Mouse (Mus musculus): ENCODE data around the gene Slc7a7. TPM values are rescaled to one million over a fixed set of nuclear protein-coding genes. Genes with fewer than 3 reads are reported as not detected.
A peak's percentile ranks its signal among the peaks of the same experiment; 100 is the strongest.

The Slc7a7 gene
- total RNA-seq, 2 experiments from 2014 or later: 1.5 to 2.5 TPM

- intact Hi-C loops (cut with DNase I): no loop called here
- no peak for DNase-seq (ENCODE audit: low spot score in 2 of 2)
Measured at GRCm38 (mm10) chr14:54384396-54384795, 33.2 kb downstream of the Slc7a7 start.

- no peak for DNase-seq (ENCODE audit: low spot score in 2 of 2)
- intact Hi-C loops (cut with DNase I): no loop called here
Measured at GRCm38 (mm10) chr14:54383355-54383771, 34.2 kb downstream of the Slc7a7 start.

GRCm38 (mm10) chr14:54382641-54383040, 34.9 kb downstream of the Slc7a7 start:
- DNase-seq (ENCODE audit: low spot score in 2 of 2): peak in 1 of 2 experiments; percentile 26

GRCm38 (mm10) chr14:54381816-54382215, 35.8 kb downstream of the Slc7a7 start:
- intact Hi-C loops (cut with DNase I): no loop called here
- DNase-seq (ENCODE audit: low spot score in 2 of 2): no peak

More at GRCm38 (mm10) chr14:54382641-54383040, 34.9 kb downstream of the Slc7a7 start:
- intact Hi-C loops (cut with DNase I): no loop called here

- intact Hi-C loops (cut with DNase I): no loop called here
- no peak for DNase-seq (ENCODE audit: low spot score in 2 of 2)
Measured at GRCm38 (mm10) chr14:54380616-54381015, 37.0 kb downstream of the Slc7a7 start.

- intact Hi-C loops (cut with DNase I): no loop called here
- no peak for DNase-seq (ENCODE audit: low spot score in 2 of 2)
Measured at GRCm38 (mm10) chr14:54379571-54379970, 38.0 kb downstream of the Slc7a7 start.

- DNase-seq (ENCODE audit: low spot score in 2 of 2): no peak
- intact Hi-C loops (cut with DNase I): no loop called here
Measured at GRCm38 (mm10) chr14:54377166-54377565, 40.4 kb downstream of the Slc7a7 start.

GRCm38 (mm10) chr14:54375916-54376315, 41.7 kb downstream of the Slc7a7 start:
- intact Hi-C loops (cut with DNase I): no loop called here
- peak; percentile 26 to 33 for DNase-seq (ENCODE audit: low spot score in 2 of 2)

GRCm38 (mm10) chr14:54372923-54373322, 44.7 kb downstream of the Slc7a7 start:
- intact Hi-C loops (cut with DNase I): no loop called here
- DNase-seq (ENCODE audit: low spot score in 2 of 2): no peak

- intact Hi-C loops (cut with DNase I): no loop called here
- no peak for DNase-seq (ENCODE audit: low spot score in 2 of 2)
Measured at GRCm38 (mm10) chr14:54371460-54371859, 46.1 kb downstream of the Slc7a7 start.

- intact Hi-C loops (cut with DNase I): no loop called here
- DNase-seq (ENCODE audit: low spot score in 2 of 2): no peak
Measured at GRCm38 (mm10) chr14:54370595-54370994, 47.0 kb downstream of the Slc7a7 start.

GRCm38 (mm10) chr14:54369372-54369771, 48.2 kb downstream of the Slc7a7 start:
- no peak for DNase-seq (ENCODE audit: low spot score in 2 of 2)
- intact Hi-C loops (cut with DNase I): loop anchor here (5.0 kb wide), 1 partner anchor 43 kb away; no protein-coding TSS in a partner anchor

- DNase-seq (ENCODE audit: low spot score in 2 of 2): peak; percentile 19 to 39
- intact Hi-C loops (cut with DNase I): loop anchor here (5.0 kb wide), 1 partner anchor 45 kb away; no protein-coding TSS in a partner anchor
Measured at GRCm38 (mm10) chr14:54367429-54368060, 50.0 kb downstream of the Slc7a7 start.

GRCm38 (mm10) chr14:54366581-54366980, 51.0 kb downstream of the Slc7a7 start:
- no peak for DNase-seq (ENCODE audit: low spot score in 2 of 2)
- intact Hi-C loops (cut with DNase I): loop anchor here (5.0 kb wide), 1 partner anchor 46 kb away; no protein-coding TSS in a partner anchor

- DNase-seq (ENCODE audit: low spot score in 2 of 2): no peak
- intact Hi-C loops (cut with DNase I): loop anchor here (5.0 kb wide), 1 partner anchor 47 kb away; no protein-coding TSS in a partner anchor
Measured at GRCm38 (mm10) chr14:54365026-54365645, 52.4 kb downstream of the Slc7a7 start.

- intact Hi-C loops (cut with DNase I): loop anchor here (5.0 kb wide), 1 partner anchor 111 kb away; the partner anchor contains the start of genes Abhd4 and Dad1
Measured at GRCm38 (mm10) chr14:54363156-54363555, 54.4 kb downstream of the Slc7a7 start.

GRCm38 (mm10) chr14:54360577-54361340, 56.8 kb downstream of the Slc7a7 start, which contains the start of gene Oxa1l:
Oxa1l (plus strand) TSS chr14:54360834.
- DNase-seq (ENCODE audit: low spot score in 2 of 2): peak; percentile 96 to 97

More at GRCm38 (mm10) chr14:54363156-54363555, 54.4 kb downstream of the Slc7a7 start:
- DNase-seq (ENCODE audit: low spot score in 2 of 2): no peak

GRCm38 (mm10) chr14:54354406-54354805, 63.2 kb downstream of the Slc7a7 start:
- no peak for DNase-seq (ENCODE audit: low spot score in 2 of 2)
- intact Hi-C loops (cut with DNase I): no loop called here

More at GRCm38 (mm10) chr14:54360577-54361340, 56.8 kb downstream of the Slc7a7 start, which contains the start of gene Oxa1l:
- intact Hi-C loops (cut with DNase I): loop anchor here (5.0 kb wide), 1 partner anchor 108 kb away; the partner anchor contains the start of genes Abhd4 and Dad1

- intact Hi-C loops (cut with DNase I): no loop called here
- no peak for DNase-seq (ENCODE audit: low spot score in 2 of 2)
Measured at GRCm38 (mm10) chr14:54352314-54352713, 65.3 kb downstream of the Slc7a7 start.
